Mouse (Mus musculus) embryo, embryonic 9.5 days (tissue): ENCODE data around the gene Gm17693.
"Not testable (repeated sequence)": the region's sequence is repeated elsewhere in the genome, so short reads cannot be mapped to it uniquely, and the experiment has no call there.

Experiments
- DNase-seq: peaks from one replicate; pipeline ENCODE4 v3.0.0-alpha.2; 2017; ENCODE audit errors: extremely low spot score

The Gm17693 gene

GRCm38 (mm10) chrX:125705144-125705543 is at the start of gene Gm17693:
TSS of gene Gm17693 (plus strand) at chrX:125705444.
- not testable (repeated sequence) for DNase-seq
